Mouse (Mus musculus) bone marrow macrophage, adult 2 months (primary cell): Measurements from ENCODE around the gene Epb41l5.

Experiments
- CTCF ChIP-seq: IDR thresholded peaks from 2 replicates; pipeline ENCODE4 v1.5.1; 2012; ENCODE audit warnings: low read depth, mild to moderate bottlenecking, low read length, moderate library complexity
- POLR2A ChIP-seq: IDR thresholded peaks from 2 replicates; pipeline ENCODE4 v1.6.1; 2012; ENCODE audit warnings: mild to moderate bottlenecking, low read depth, low read length, borderline replicate concordance

DNA sequence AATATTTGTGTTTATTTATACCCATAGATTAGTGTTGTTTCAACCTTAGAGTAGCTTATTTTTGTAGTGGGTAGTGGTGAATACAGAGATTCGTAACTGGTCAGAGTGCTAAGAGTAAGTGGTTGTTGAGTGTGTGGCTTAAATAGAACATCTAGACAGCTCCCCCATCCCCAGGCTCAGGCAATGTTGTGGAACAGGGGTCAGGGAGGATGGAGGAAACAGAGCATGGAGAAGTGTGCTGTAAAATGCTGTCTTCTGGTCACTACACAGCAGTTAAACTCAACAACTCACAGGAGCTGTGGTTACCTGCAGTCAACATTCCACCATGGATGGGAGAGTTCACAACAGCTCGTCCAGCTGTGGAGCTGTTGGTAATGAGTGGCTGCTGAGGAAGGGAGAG is 63.8 kb downstream of the Epb41l5 start:
- no peak for TF ChIP-seq CTCF
- TF ChIP-seq POLR2A, result no peak
